In genomic region chr8:73244186-73244585, GRCm38 (mm10) we compare ENCODE assay signal across 29 mouse cellular contexts.
DNase-seq lines count a peak whose midpoint lies in the region; ATAC-seq and TF ChIP-seq lines count a peak whose summit lies in the region.
"Had no signal": no experiment of that assay in that cellular context is flagged by ENCODE, and none has a peak within 500 bp of the region (broad histone marks: within the 10 kb centered on the region; RNA-seq: fewer than 3 reads in every experiment).

No protein-coding gene starts in this region.

- ATAC-seq in frontal cortex, adult (ENCODE audit: low TSS enrichment) = peak; percentile 83
- ATAC-seq in liver, embryonic 12.5 days = no peak
- ATAC-seq: forebrain, embryonic 15.5 days; hindbrain, embryonic 16.5 days; intestine, embryonic 15.5 days; Patski had no signal

- H3K79me2 ChIP-seq in myocyte (ENCODE audit: control insufficient read depth, insufficient read depth) = no peaks in the 10 kb centered on the region

- H3ac ChIP-seq in myocyte (ENCODE audit: control insufficient read depth, insufficient read length) = no peak overlapping the region

- no peaks in the 10 kb centered on the region for H3K36me3 ChIP-seq in myocyte (ENCODE audit: control insufficient read depth, insufficient read depth)
- H3K36me3 ChIP-seq in liver, embryonic 12.5 days = no peaks in the 10 kb centered on the region
- H3K36me3 ChIP-seq: embryonic facial prominence, embryonic 12.5 days; embryonic facial prominence, embryonic 15.5 days; forebrain, embryonic 12.5 days; forebrain, embryonic 15.5 days; G1E; heart, embryonic 12.5 days; heart, embryonic 15.5 days; intestine, embryonic 15.5 days had no signal

- H3K9ac ChIP-seq in liver, embryonic 12.5 days = no peak overlapping the region
- H3K9ac ChIP-seq: embryonic facial prominence, embryonic 12.5 days; embryonic facial prominence, embryonic 15.5 days; forebrain, embryonic 12.5 days; forebrain, embryonic 15.5 days; heart, embryonic 12.5 days; heart, embryonic 15.5 days; hindbrain, embryonic 13.5 days; intestine, embryonic 15.5 days had no signal

- no peaks in the 10 kb centered on the region for H3K9me3 ChIP-seq in liver, embryonic 12.5 days (replicated peaks)
- H3K9me3 ChIP-seq: embryonic facial prominence, embryonic 15.5 days; forebrain, embryonic 15.5 days; heart, embryonic 15.5 days; intestine, embryonic 15.5 days had no signal

- DNase-seq in adrenal gland, adult 2 months = peak; percentile 48
- no peak for DNase-seq in adrenal gland, adult 18-20 months (ENCODE audit: low spot score in 2 of 2)
- DNase-seq in frontal cortex, postnatal 14 days (ENCODE audit: low spot score in 2 of 2) = no peak
- DNase-seq: cerebellum, adult 18-20 months; cerebellum, adult 9-10 months; cerebellum, postnatal 14 days; gastrocnemius, adult 2 months; gastrocnemius, postnatal 14 days; heart, adult 11 months; heart, postnatal 10 days; heart, postnatal 36 days; kidney, adult 11 months; kidney, adult 8-10 months had no signal

- TF ChIP-seq POLR2A in myocyte (IDR thresholded peaks at IDR 0.05; ENCODE audit: insufficient read length, low read depth) = no peak

- H3K27ac ChIP-seq in liver, embryonic 12.5 days = no peak overlapping the region
- H3K27ac ChIP-seq: embryonic facial prominence, embryonic 12.5 days; embryonic facial prominence, embryonic 15.5 days; forebrain, embryonic 12.5 days; forebrain, embryonic 15.5 days; gastrocnemius, adult 2 months; heart, embryonic 15.5 days; hindbrain, embryonic 10.5 days; hindbrain, embryonic 13.5 days; intestine, embryonic 15.5 days had no signal

- no peaks in the 10 kb centered on the region for H3K4me1 ChIP-seq in liver, embryonic 12.5 days
- H3K4me1 ChIP-seq: embryonic facial prominence, embryonic 12.5 days; embryonic facial prominence, embryonic 15.5 days; forebrain, embryonic 12.5 days; forebrain, embryonic 15.5 days; heart, embryonic 12.5 days; heart, embryonic 15.5 days; hindbrain, embryonic 10.5 days; hindbrain, embryonic 13.5 days; intestine, embryonic 15.5 days had no signal

- no peak overlapping the region for H3K4me2 ChIP-seq in myocyte (ENCODE audit: low read depth)
- H3K4me2 ChIP-seq in liver, embryonic 12.5 days = no peak overlapping the region
- H3K4me2 ChIP-seq: embryonic facial prominence, embryonic 12.5 days; embryonic facial prominence, embryonic 15.5 days; forebrain, embryonic 12.5 days; forebrain, embryonic 15.5 days; heart, embryonic 12.5 days; heart, embryonic 15.5 days; hindbrain, embryonic 13.5 days; intestine, embryonic 15.5 days had no signal

- H3K27me3 ChIP-seq in myocyte (ENCODE audit: control insufficient read depth, insufficient read depth, insufficient read length) = no peaks in the 10 kb centered on the region
- H3K27me3 ChIP-seq in liver, embryonic 12.5 days (replicated peaks) = no peaks in the 10 kb centered on the region
- H3K27me3 ChIP-seq: CH12.LX; embryonic facial prominence, embryonic 12.5 days; embryonic facial prominence, embryonic 15.5 days; forebrain, embryonic 12.5 days; forebrain, embryonic 15.5 days; heart, embryonic 12.5 days; heart, embryonic 15.5 days; hindbrain, embryonic 13.5 days; intestine, embryonic 15.5 days; Patski had no signal

- WGBS in liver, embryonic 12.5 days (ENCODE audit: insufficient replicate concordance) = 72% methylated on average over 3 of the region's 3 CpGs

- H3K4me3 ChIP-seq in myocyte = no peak overlapping the region
- no peak overlapping the region for H3K4me3 ChIP-seq in liver, embryonic 12.5 days
- H3K4me3 ChIP-seq: embryonic facial prominence, embryonic 12.5 days; embryonic facial prominence, embryonic 15.5 days; forebrain, embryonic 12.5 days; forebrain, embryonic 15.5 days; gastrocnemius, adult 2 months; heart, embryonic 12.5 days; heart, embryonic 15.5 days; hindbrain, embryonic 10.5 days; hindbrain, embryonic 13.5 days; intestine, embryonic 15.5 days had no signal

TF ChIP-seq in myocyte, 11 proteins besides CTCF, POLR2A, EP300 and RAD21:
- TF ChIP-seq CEBPB (IDR thresholded peaks at IDR 0.05; ENCODE audit: insufficient read depth, poor library complexity, severe bottlenecking) (peak; percentile 51; the same call in 1 of the 2 replicates), REST (IDR thresholded peaks at IDR 0.05; ENCODE audit: insufficient read depth, insufficient read length) (no peak)
